Mouse (Mus musculus) myocyte (in vitro differentiated cells): ENCODE results near the gene Chuk.

ENCODE experiments used
- MAX ChIP-seq: IDR thresholded peaks from one replicate; pipeline ENCODE4 v1.6.1; 2011; ENCODE audit warnings: low read depth, mild to moderate bottlenecking, control low read depth
- MYOD1 ChIP-seq, 3 experiments: IDR thresholded peaks; one replicate each; pipeline ENCODE4 v1.6.1; 2011; ENCODE audit warnings: control low read depth in 2 of 3, low read depth in 2 of 3, mild to moderate bottlenecking in 2 of 3, moderate library complexity in 1 of 3; ENCODE audit not compliant: insufficient read length in 2 of 3, control insufficient read depth in 1 of 3
- POLR2A ChIP-seq: IDR thresholded peaks from one replicate; pipeline ENCODE4 v1.6.1; 2011; ENCODE audit warnings: low read depth, mild to moderate bottlenecking, control low read depth, moderate library complexity; ENCODE audit not compliant: insufficient read length
- POLR2AphosphoS2 ChIP-seq: IDR thresholded peaks from one replicate; pipeline ENCODE4 v1.6.1; 2011; ENCODE audit warnings: low read depth, control low read depth; ENCODE audit not compliant: insufficient read length
- REST ChIP-seq: IDR thresholded peaks from one replicate; pipeline ENCODE4 v1.6.1; 2011; ENCODE audit warnings: mild to moderate bottlenecking, control low read depth, moderate library complexity; ENCODE audit not compliant: insufficient read depth, insufficient read length
- TCF12 ChIP-seq: IDR thresholded peaks from one replicate; pipeline ENCODE4 v1.6.1; 2011; ENCODE audit warnings: mild to moderate bottlenecking, control low read depth; ENCODE audit not compliant: poor library complexity, insufficient read depth, severe bottlenecking

DNA sequence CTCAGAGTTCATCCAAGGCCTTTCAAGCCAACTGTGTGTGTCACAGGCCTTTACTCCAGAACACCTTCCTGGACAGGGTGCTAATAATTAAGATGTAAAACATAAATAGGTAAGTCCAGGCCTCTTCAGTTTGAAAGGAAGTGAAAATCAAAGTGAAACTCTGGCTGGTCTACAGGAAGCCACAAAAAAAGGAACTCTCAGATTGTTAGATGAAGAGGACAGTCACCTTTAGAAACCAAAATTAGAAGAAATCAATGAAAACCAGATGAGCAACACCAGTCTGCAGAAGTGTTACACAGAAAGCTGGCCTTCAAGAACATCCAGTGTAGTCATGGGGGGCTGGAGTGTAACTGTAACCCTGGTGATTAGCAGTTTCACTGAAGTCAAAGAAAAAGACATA, 10.5 kb upstream of the Chuk start:
- TF ChIP-seq POLR2A (no peak), REST (no peak), MYOD1 (IDR thresholded peaks at IDR 0.05; ENCODE audit: control insufficient read depth in 1 of 3, insufficient read length in 2 of 3, low read depth in 2 of 3) (no peak), TCF12 (no peak), MAX (no peak), POLR2AphosphoS2 (no peak)
